In the genomic region with DNA sequence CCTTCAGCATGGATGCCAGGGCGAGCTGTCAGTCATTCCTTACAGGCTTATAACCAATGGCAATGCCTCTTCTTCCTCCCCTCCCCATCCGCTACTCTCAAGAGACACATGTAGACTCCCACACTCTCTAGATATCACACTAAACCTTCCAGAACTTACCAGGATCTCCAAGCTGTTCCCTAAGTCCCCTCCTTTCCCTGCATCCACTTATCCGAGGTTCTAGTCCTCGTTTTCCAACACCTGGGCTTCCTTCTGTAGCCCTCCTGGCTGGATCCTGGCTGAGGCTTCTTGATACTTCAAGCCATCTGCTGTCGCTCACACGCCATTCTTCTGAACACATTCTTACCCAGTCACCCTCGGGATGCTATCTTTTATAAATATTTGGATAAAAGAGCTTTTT, we compare ENCODE assay signal across 24 mouse cellular contexts.
DNase-seq lines count a peak whose midpoint lies in the region; ATAC-seq lines count a peak whose summit lies in the region.
"Had no signal": no experiment of that assay in that cellular context is flagged by ENCODE, and none has a peak within 500 bp of the region (broad histone marks: within the 10 kb centered on the region; RNA-seq: fewer than 3 reads in every experiment).

No protein-coding gene starts in this region.

- WGBS in intestine, embryonic 16.5 days, result 50% methylated on average over 7 of the region's 7 CpGs
- 43% methylated on average over 7 of the region's 7 CpGs for WGBS in intestine, embryonic 15.5 days
- WGBS in lung, embryonic 16.5 days, result 40% methylated on average over 7 of the region's 7 CpGs

- no peak overlapping the region for H3K27ac ChIP-seq in intestine, embryonic 16.5 days (ENCODE audit: low read length)
- H3K27ac ChIP-seq in intestine, embryonic 15.5 days, result no peak overlapping the region
- H3K27ac ChIP-seq in lung, embryonic 16.5 days (ENCODE audit: low read length), result no peak overlapping the region
- H3K27ac ChIP-seq: embryonic facial prominence, embryonic 13.5 days; embryonic facial prominence, embryonic 15.5 days; forebrain, embryonic 10.5 days; forebrain, embryonic 12.5 days had no signal

- H3K4me1 ChIP-seq in intestine, embryonic 16.5 days (ENCODE audit: control insufficient read depth, insufficient read depth, low read length), result no peaks in the 10 kb centered on the region
- 0 out of 2 replicates have a peak, but pooled peaks cover 3% of the 10 kb centered on the region for H3K4me1 ChIP-seq in intestine, embryonic 15.5 days (replicated peaks)
- H3K4me1 ChIP-seq in lung, embryonic 16.5 days (replicated peaks; ENCODE audit: control insufficient read depth, insufficient read depth, low read length), result no peaks in the 10 kb centered on the region
- H3K4me1 ChIP-seq: embryonic facial prominence, embryonic 13.5 days; forebrain, embryonic 10.5 days; forebrain, embryonic 12.5 days had no signal

- no peaks in the 10 kb centered on the region for H3K27me3 ChIP-seq in intestine, embryonic 16.5 days (replicated peaks; ENCODE audit: control insufficient read depth, insufficient read depth, low read length)
- no peaks in the 10 kb centered on the region for H3K27me3 ChIP-seq in intestine, embryonic 15.5 days (replicated peaks)
- H3K27me3 ChIP-seq in lung, embryonic 16.5 days (ENCODE audit: control insufficient read depth, insufficient read depth, low read depth, low read length), result no peaks in the 10 kb centered on the region
- H3K27me3 ChIP-seq: embryonic facial prominence, embryonic 13.5 days; embryonic facial prominence, embryonic 15.5 days; forebrain, embryonic 12.5 days had no signal

- no peak overlapping the region for H3K4me2 ChIP-seq in intestine, embryonic 16.5 days (ENCODE audit: low read depth, low read length)
- no peak overlapping the region for H3K4me2 ChIP-seq in intestine, embryonic 15.5 days (replicated peaks)
- no peak overlapping the region for H3K4me2 ChIP-seq in lung, embryonic 16.5 days (ENCODE audit: low read depth, low read length)
- H3K4me2 ChIP-seq: embryonic facial prominence, embryonic 13.5 days; embryonic facial prominence, embryonic 15.5 days; forebrain, embryonic 12.5 days had no signal

- peak; percentile 61 for DNase-seq in layer of hippocampus, adult 9-11 months
- DNase-seq in layer of hippocampus, postnatal 36 days, result no peak
- DNase-seq in lung, postnatal 25 days (ENCODE audit: low spot score), result no peak
- peak; percentile 40 for DNase-seq in brain, adult 2 months (ENCODE audit: low read depth, low spot score)
- DNase-seq in cerebellum, postnatal 10 days, result no peak
- DNase-seq: adrenal gland, adult 2 months; adrenal gland, postnatal 10 days; adrenal gland, postnatal 25 days; cerebellum, adult 11-12 months; cerebellum, adult 2 months; cerebellum, adult 9-10 months; cerebellum, postnatal 14 days; cerebellum, postnatal 36 days; embryo, embryonic 11 days had no signal

- H3K4me3 ChIP-seq in intestine, embryonic 16.5 days (ENCODE audit: low read length), result no peak overlapping the region
- H3K4me3 ChIP-seq in intestine, embryonic 15.5 days (replicated peaks), result no peak overlapping the region
- H3K4me3 ChIP-seq in lung, embryonic 16.5 days (ENCODE audit: low read length), result no peak overlapping the region
- H3K4me3 ChIP-seq: embryonic facial prominence, embryonic 13.5 days; embryonic facial prominence, embryonic 15.5 days; erythroblast, embryonic 14.5 days; forebrain, embryonic 10.5 days; forebrain, embryonic 12.5 days had no signal

- H3K9me3 ChIP-seq in intestine, embryonic 16.5 days (ENCODE audit: control insufficient read depth, low read length), result no peaks in the 10 kb centered on the region
- H3K9me3 ChIP-seq in intestine, embryonic 15.5 days, result no peaks in the 10 kb centered on the region
- H3K9me3 ChIP-seq in lung, embryonic 16.5 days (ENCODE audit: control insufficient read depth, low read length), result no peaks in the 10 kb centered on the region
- H3K9me3 ChIP-seq: embryonic facial prominence, embryonic 13.5 days; embryonic facial prominence, embryonic 15.5 days; forebrain, embryonic 10.5 days; forebrain, embryonic 12.5 days had no signal

- no peaks in the 10 kb centered on the region for H3K36me3 ChIP-seq in intestine, embryonic 16.5 days (ENCODE audit: control insufficient read depth, insufficient read depth, low read length)
- H3K36me3 ChIP-seq in intestine, embryonic 15.5 days, result no peaks in the 10 kb centered on the region; the same call in 1 of the 2 replicates
- H3K36me3 ChIP-seq in lung, embryonic 16.5 days (ENCODE audit: control insufficient read depth, insufficient read depth, low read length), result no peaks in the 10 kb centered on the region
- H3K36me3 ChIP-seq: forebrain, embryonic 12.5 days had no signal

- peak; percentile 52 for ATAC-seq in intestine, embryonic 16.5 days
- no peak for ATAC-seq in intestine, embryonic 15.5 days
- peak; percentile 26; the same call in 1 of the 2 replicates for ATAC-seq in lung, embryonic 16.5 days (ENCODE audit: low read depth)
- ATAC-seq: forebrain, embryonic 14.5 days; forebrain, embryonic 16.5 days had no signal

- no peak overlapping the region for H3K9ac ChIP-seq in intestine, embryonic 16.5 days (ENCODE audit: low read depth, low read length)
- no peak overlapping the region for H3K9ac ChIP-seq in intestine, embryonic 15.5 days
- H3K9ac ChIP-seq in lung, embryonic 16.5 days (ENCODE audit: low read length), result no peak overlapping the region
- H3K9ac ChIP-seq: embryonic facial prominence, embryonic 13.5 days; embryonic facial prominence, embryonic 15.5 days; forebrain, embryonic 12.5 days had no signal

Comparison
In these comparisons a context has a peak if more than half of its experiments do, and no peak if none do; other contexts are left out.
1. DNase-seq: peak in layer of hippocampus, adult 9-11 months (single experiment) and brain, adult 2 months (single experiment); none in layer of hippocampus, postnatal 36 days (0 of 2), lung, postnatal 25 days (single experiment) and cerebellum, postnatal 10 days (0 of 2).